Comparison of ENCODE assay signal across 25 mouse cellular contexts in genomic region chr8:116223235-116223634, GRCm38 (mm10).
"Had no signal": no experiment of that assay in that cellular context is flagged by ENCODE, and none has a peak within 500 bp of the region (broad histone marks: within the 10 kb centered on the region; RNA-seq: fewer than 3 reads in every experiment).

No protein-coding gene starts in this region.

- H3K36me3 ChIP-seq: heart, embryonic 12.5 days; heart, embryonic 15.5 days; hindbrain, embryonic 10.5 days; hindbrain, embryonic 12.5 days; intestine, embryonic 15.5 days; limb, embryonic 10.5 days; limb, embryonic 12.5 days; liver, embryonic 13.5 days had no signal

- H3K9ac ChIP-seq: heart, embryonic 12.5 days; heart, embryonic 15.5 days; hindbrain, embryonic 12.5 days; hindbrain, embryonic 14.5 days; intestine, embryonic 15.5 days; limb, embryonic 12.5 days; liver, embryonic 13.5 days had no signal

- ATAC-seq: hindbrain, embryonic 16.5 days; inflammation-experienced regulatory T-cells, adult 6 months; intestine, embryonic 15.5 days; intestine, postnatal 0 days had no signal

- DNase-seq: gastrocnemius, adult 2 months; gastrocnemius, postnatal 10 days; gastrocnemius, postnatal 25 days; heart, adult 18-20 months; heart, postnatal 4 days; kidney, adult 18-20 months; kidney, adult 8-10 months; kidney, postnatal 10 days; kidney, postnatal 25 days; kidney, postnatal 4 days; liver; liver, embryonic 13.5 days had no signal

- H3K9me3 ChIP-seq: heart, embryonic 15.5 days; hindbrain, embryonic 12.5 days; intestine, embryonic 15.5 days; limb, embryonic 10.5 days; limb, embryonic 12.5 days; liver, embryonic 13.5 days had no signal

- H3K27ac ChIP-seq: gastrocnemius, adult 2 months; heart, embryonic 15.5 days; hindbrain, embryonic 10.5 days; hindbrain, embryonic 12.5 days; hindbrain, embryonic 14.5 days; intestine, embryonic 15.5 days; layer of hippocampus, adult 2 months; left cerebral cortex, adult 2 months; limb, embryonic 10.5 days; limb, embryonic 12.5 days; liver, embryonic 13.5 days had no signal

- H3K4me2 ChIP-seq: heart, embryonic 12.5 days; heart, embryonic 15.5 days; hindbrain, embryonic 12.5 days; hindbrain, embryonic 14.5 days; intestine, embryonic 15.5 days; limb, embryonic 12.5 days; liver, embryonic 13.5 days had no signal

- H3K4me3 ChIP-seq: gastrocnemius, adult 2 months; heart, embryonic 12.5 days; heart, embryonic 15.5 days; hindbrain, embryonic 10.5 days; hindbrain, embryonic 12.5 days; intestine, embryonic 15.5 days; layer of hippocampus, adult 2 months; left cerebral cortex, adult 2 months; limb, embryonic 10.5 days; limb, embryonic 12.5 days; liver, embryonic 13.5 days had no signal

- H3K4me1 ChIP-seq: heart, embryonic 12.5 days; heart, embryonic 15.5 days; hindbrain, embryonic 12.5 days; intestine, embryonic 15.5 days; limb, embryonic 10.5 days; limb, embryonic 12.5 days; liver, embryonic 13.5 days had no signal

- H3K27me3 ChIP-seq: heart, embryonic 12.5 days; heart, embryonic 15.5 days; hindbrain, embryonic 12.5 days; intestine, embryonic 15.5 days; limb, embryonic 12.5 days; liver, embryonic 13.5 days had no signal
